Mouse (Mus musculus): Measurements from ENCODE around the gene Gm13277. TPM values are rescaled to one million over a fixed set of nuclear protein-coding genes. Genes with fewer than 3 reads are reported as not detected.
"Not testable (repeated sequence)": the region's sequence is repeated elsewhere in the genome, so short reads cannot be mapped to it uniquely, and the experiment has no call there.

Gene Gm13277
- total and polyA plus RNA-seq, 2 experiments from 2014 or later: not detected

- WGBS: no CpG with 5 or more reads among the region's 28 CpGs
- not testable (repeated sequence) for ATAC-seq (ENCODE audit: insufficient read depth, low read depth); H3K4me2 ChIP-seq (ENCODE audit: low read depth, low read length); H3K27ac ChIP-seq (ENCODE audit: low read depth); H3K27me3 ChIP-seq (ENCODE audit: control insufficient read depth, insufficient read depth, low read length); H3K4me3 ChIP-seq (ENCODE audit: low read depth, low read length); H3K36me3 ChIP-seq (replicated peaks; ENCODE audit: control insufficient read depth, insufficient read depth, low read length); DNase-seq (ENCODE audit: low spot score); H3K4me1 ChIP-seq (ENCODE audit: control insufficient read depth, insufficient read depth); H3K9ac ChIP-seq (replicated peaks; ENCODE audit: low read depth, low read length); H3K9me3 ChIP-seq (replicated peaks; ENCODE audit: control insufficient read depth, low read length)
Observed at GRCm38 (mm10) chr4:88791250-88791649, 2.8 kb downstream of the Gm13277 start, which contains the start of gene Gm13278. Gene Gm13278, plus strand, starts transcription at chr4:88791550.

- not testable (repeated sequence) for H3K4me1 ChIP-seq (ENCODE audit: control insufficient read depth, insufficient read depth); DNase-seq (ENCODE audit: low spot score); H3K27me3 ChIP-seq (ENCODE audit: control insufficient read depth, insufficient read depth, low read length); H3K9me3 ChIP-seq (replicated peaks; ENCODE audit: control insufficient read depth, low read length); H3K36me3 ChIP-seq (replicated peaks; ENCODE audit: control insufficient read depth, insufficient read depth, low read length); H3K4me2 ChIP-seq (ENCODE audit: low read depth, low read length); ATAC-seq (ENCODE audit: insufficient read depth, low read depth); H3K27ac ChIP-seq (ENCODE audit: low read depth); H3K9ac ChIP-seq (replicated peaks; ENCODE audit: low read depth, low read length); H3K4me3 ChIP-seq (ENCODE audit: low read depth, low read length)
- TF ChIP-seq CTCF (IDR thresholded peaks at IDR 0.05; ENCODE audit: low read depth): peak; percentile 34; the same call in 1 of the 2 replicates
- WGBS: 0% methylated on average over 7 of the region's 52 CpGs
Observed at GRCm38 (mm10) chr4:88793936-88794675, 5.7 kb downstream of the Gm13277 start, which contains the start of gene Gm13275. Gene Gm13275, plus strand, starts transcription at chr4:88794487.

- not testable (repeated sequence) for DNase-seq (ENCODE audit: low spot score); H3K4me3 ChIP-seq (ENCODE audit: low read depth, low read length); H3K9me3 ChIP-seq (replicated peaks; ENCODE audit: control insufficient read depth, low read length); H3K27me3 ChIP-seq (ENCODE audit: control insufficient read depth, insufficient read depth, low read length); H3K27ac ChIP-seq (ENCODE audit: low read depth); H3K36me3 ChIP-seq (replicated peaks; ENCODE audit: control insufficient read depth, insufficient read depth, low read length); H3K4me2 ChIP-seq (ENCODE audit: low read depth, low read length); H3K9ac ChIP-seq (replicated peaks; ENCODE audit: low read depth, low read length); H3K4me1 ChIP-seq (ENCODE audit: control insufficient read depth, insufficient read depth); ATAC-seq (ENCODE audit: insufficient read depth, low read depth)
- WGBS: no CpG with 5 or more reads among the region's 28 CpGs
Observed at GRCm38 (mm10) chr4:88797097-88797496, 8.7 kb downstream of the Gm13277 start, which contains the start of gene Gm13279. Gene Gm13279, plus strand, starts transcription at chr4:88797397.

- H3K9ac ChIP-seq (replicated peaks; ENCODE audit: low read depth, low read length); H3K27ac ChIP-seq (ENCODE audit: low read depth); H3K4me3 ChIP-seq (ENCODE audit: low read depth, low read length); H3K36me3 ChIP-seq (replicated peaks; ENCODE audit: control insufficient read depth, insufficient read depth, low read length); H3K9me3 ChIP-seq (replicated peaks; ENCODE audit: control insufficient read depth, low read length); DNase-seq (ENCODE audit: low spot score); H3K4me2 ChIP-seq (ENCODE audit: low read depth, low read length); ATAC-seq (ENCODE audit: insufficient read depth, low read depth); H3K4me1 ChIP-seq (ENCODE audit: control insufficient read depth, insufficient read depth); H3K27me3 ChIP-seq (ENCODE audit: control insufficient read depth, insufficient read depth, low read length): not testable (repeated sequence)
- WGBS: 6% methylated on average over 2 of the region's 7 CpGs
Observed at GRCm38 (mm10) chr4:88799365-88799764, 10.9 kb downstream of the Gm13277 start, which contains the start of gene Gm13285. Gene Gm13285, plus strand, starts transcription at chr4:88799665.

GRCm38 (mm10) chr4:88802954-88803353 lies 14.5 kb downstream of the Gm13277 start, which contains the start of gene Gm13287:
Gene Gm13287, plus strand, starts transcription at chr4:88803254.
- no CpG with 5 or more reads among the region's 29 CpGs for WGBS
- DNase-seq (ENCODE audit: low spot score): not testable (repeated sequence)

GRCm38 (mm10) chr4:88805231-88805630 lies 16.8 kb downstream of the Gm13277 start, which contains the start of gene Gm13288:
Gene Gm13288, plus strand, starts transcription at chr4:88805531.
- H3K27ac ChIP-seq (ENCODE audit: low read depth); H3K27me3 ChIP-seq (ENCODE audit: control insufficient read depth, insufficient read depth, low read length); H3K9ac ChIP-seq (replicated peaks; ENCODE audit: low read depth, low read length); H3K4me1 ChIP-seq (ENCODE audit: control insufficient read depth, insufficient read depth); H3K4me2 ChIP-seq (ENCODE audit: low read depth, low read length); H3K36me3 ChIP-seq (replicated peaks; ENCODE audit: control insufficient read depth, insufficient read depth, low read length); DNase-seq (ENCODE audit: low spot score); H3K9me3 ChIP-seq (replicated peaks; ENCODE audit: control insufficient read depth, low read length); ATAC-seq (ENCODE audit: insufficient read depth, low read depth): not testable (repeated sequence)
- 0 out of 2 replicates have a peak within 1 kb of the TSS, but pooled peaks have one; percentile 24 for H3K4me3 ChIP-seq (ENCODE audit: low read depth, low read length)
- WGBS: no CpG with 5 or more reads among the region's 8 CpGs

More at GRCm38 (mm10) chr4:88802954-88803353, 14.5 kb downstream of the Gm13277 start, which contains the start of gene Gm13287:
- ATAC-seq (ENCODE audit: insufficient read depth, low read depth); H3K4me2 ChIP-seq (ENCODE audit: low read depth, low read length); H3K36me3 ChIP-seq (replicated peaks; ENCODE audit: control insufficient read depth, insufficient read depth, low read length); H3K27ac ChIP-seq (ENCODE audit: low read depth); H3K4me3 ChIP-seq (ENCODE audit: low read depth, low read length); H3K9ac ChIP-seq (replicated peaks; ENCODE audit: low read depth, low read length); H3K27me3 ChIP-seq (ENCODE audit: control insufficient read depth, insufficient read depth, low read length); H3K4me1 ChIP-seq (ENCODE audit: control insufficient read depth, insufficient read depth); H3K9me3 ChIP-seq (replicated peaks; ENCODE audit: control insufficient read depth, low read length): not testable (repeated sequence)

Measured in heart, postnatal 0 days (tissue).